Mouse (Mus musculus) CD4-positive, CD25-positive, alpha-beta regulatory T cell, adult 9 weeks (primary cell): ENCODE measurements around the gene Nvl. TPM values are rescaled to one million over a fixed set of nuclear protein-coding genes. Genes with fewer than 3 reads are reported as not detected.

ENCODE experiments used
- polyA plus RNA-seq: library from polyadenylated mRNA; unstranded; fragments of 100-300 nt; shearing (Covaris generic); gene quantifications from one replicate; pipeline ENCODE4 v1.2.1, GENCODE M21; 2017

Gene Nvl
- 27.6 TPM for polyA plus RNA-seq

GRCm38 (mm10) chr1:181143950-181144836 lies at the start of gene Nvl, which contains the start of gene Cnih4:
Nvl (minus strand) TSS chr1:181144204.
Cnih4 (plus strand) TSS chr1:181144693.

GRCm38 (mm10) chr1:181050937-181051336 lies 93.1 kb downstream of the Nvl start, which contains the start of gene 9130409I23Rik:
9130409I23Rik (plus strand) TSS chr1:181051237.

Other genes starting within 250 kb of the Nvl start
- 85.4 TPM for gene Pycr2, start 239.9 kb downstream of the Nvl start, polyA plus RNA-seq
- gene Lefty1, start 209.2 kb downstream of the Nvl start, polyA plus RNA-seq, result 0.51 TPM
- 48.4 TPM for gene Tmem63a, start 201.9 kb downstream of the Nvl start, polyA plus RNA-seq
- gene Ephx1, start 123.3 kb downstream of the Nvl start, polyA plus RNA-seq, result 358 TPM
- gene 9130409I23Rik, start 93.0 kb downstream of the Nvl start, polyA plus RNA-seq, result not detected
- gene Cnih4, start 489 bp upstream of the Nvl start, polyA plus RNA-seq, result 76.1 TPM
- 21.2 TPM for gene Wdr26, start 67.8 kb upstream of the Nvl start, polyA plus RNA-seq
- gene Cnih3, start 208.4 kb upstream of the Nvl start, polyA plus RNA-seq, result not detected